Mouse (Mus musculus): ENCODE data around the gene Tspan10. TPM values are rescaled to one million over a fixed set of nuclear protein-coding genes. Genes with fewer than 3 reads are reported as not detected.

Tspan10 gene
- polyA plus RNA-seq, 2 experiments = not detected

DNA sequence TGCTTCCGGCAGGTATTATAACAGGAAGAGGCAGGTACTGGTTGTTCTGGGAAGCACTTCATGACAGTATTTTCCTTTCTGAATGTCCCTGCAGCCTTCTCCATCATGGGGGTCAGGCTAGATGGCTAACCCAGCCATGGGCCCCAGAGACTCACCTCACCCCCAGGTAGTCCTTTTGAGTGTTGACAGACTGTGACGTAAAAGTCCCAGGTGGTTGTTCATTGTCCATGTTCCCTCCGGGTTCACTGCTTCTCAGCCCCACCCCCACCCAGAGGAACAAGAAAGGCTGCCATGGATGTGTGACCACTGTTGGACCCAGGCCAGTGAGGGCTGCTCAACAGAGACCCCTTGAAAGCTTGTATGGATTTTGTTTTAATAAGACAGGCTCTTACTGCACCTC, 50.9 kb downstream of the Tspan10 start:
- peak overlapping the region; percentile 33 to 80; a peak in 2 of 4 replicates for H3K4me3 ChIP-seq (ENCODE audit: insufficient read depth in 1 of 2, low read depth in 2 of 2, low read length in 2 of 2)
- peaks cover 17 to 26% of the 10 kb centered on the region in 2 experiments for H3K4me1 ChIP-seq (replicated peaks; ENCODE audit: control insufficient read depth in 2 of 2, insufficient read depth in 2 of 2, low read length in 1 of 2)
- H3K27ac ChIP-seq = no peak overlapping the region
- peak overlapping the region; percentile 13; the same call in 1 of the 2 replicates for H3K9ac ChIP-seq (replicated peaks)
- H3K4me2 ChIP-seq (ENCODE audit: low read depth) = peak overlapping the region; percentile 90
- 79% methylated on average over 3 of the region's 3 CpGs for WGBS (ENCODE audit: insufficient replicate concordance)
- H3K27me3 ChIP-seq (ENCODE audit: control insufficient read depth, insufficient read depth, low read length) = no peaks in the 10 kb centered on the region
- ATAC-seq (ENCODE audit: insufficient read depth) (no peak), DNase-seq (ENCODE audit: low read depth in 3 of 3, low spot score in 3 of 3) (no peak)
- TF ChIP-seq CTCF (IDR thresholded peaks at IDR 0.05; ENCODE audit: low read depth) (no peak), EP300 (IDR thresholded peaks at IDR 0.05; ENCODE audit: low read depth) (no peak)
- H3K9me3 ChIP-seq (ENCODE audit: control insufficient read depth, low read length) = no peaks in the 10 kb centered on the region
- peaks cover 21% of the 10 kb centered on the region for H3K36me3 ChIP-seq (replicated peaks; ENCODE audit: control insufficient read depth, insufficient read depth, low read depth)

DNA sequence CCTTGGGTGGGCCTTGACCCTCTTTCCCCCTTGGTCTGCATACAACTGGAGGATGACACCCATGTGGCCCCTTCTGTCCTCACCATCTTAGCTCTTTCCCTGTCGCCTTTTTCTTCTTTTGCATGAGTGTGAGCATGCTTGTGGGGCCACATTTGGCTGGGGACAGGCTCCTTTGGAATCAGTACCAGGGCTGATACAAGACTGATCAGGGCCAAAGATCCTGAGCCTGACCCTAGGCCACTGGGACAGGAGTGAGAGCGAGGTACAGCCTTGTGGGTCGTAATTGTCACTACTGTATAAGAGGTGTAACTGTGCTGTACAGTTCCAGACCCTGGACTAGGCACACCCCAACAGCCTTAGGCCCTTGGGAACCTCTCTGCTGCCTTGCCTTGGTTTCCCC, 51.5 kb downstream of the Tspan10 start:
- Histone ChIP-seq H3K27ac (no peak overlapping the region), H3K9ac (replicated peaks) (no peak overlapping the region), H3K9me3 (ENCODE audit: control insufficient read depth, low read length) (no peaks in the 10 kb centered on the region), H3K4me1 (replicated peaks; ENCODE audit: control insufficient read depth in 2 of 2, insufficient read depth in 2 of 2, low read length in 1 of 2) (peaks cover 17 to 26% of the 10 kb centered on the region in 2 experiments), H3K4me2 (ENCODE audit: low read depth) (no peak overlapping the region), H3K27me3 (ENCODE audit: control insufficient read depth, insufficient read depth, low read length) (no peaks in the 10 kb centered on the region), H3K36me3 (replicated peaks; ENCODE audit: control insufficient read depth, insufficient read depth, low read depth) (peaks cover 15% of the 10 kb centered on the region), H3K4me3 (ENCODE audit: insufficient read depth in 1 of 2, low read depth in 2 of 2, low read length in 2 of 2) (no peak overlapping the region)
- WGBS (ENCODE audit: insufficient replicate concordance) = 71% methylated on average over 3 of the region's 3 CpGs
- no peak for ATAC-seq (ENCODE audit: insufficient read depth)
- DNase-seq (ENCODE audit: low read depth in 3 of 3, low spot score in 3 of 3) = no peak
- no peak for TF ChIP-seq EP300 (IDR thresholded peaks at IDR 0.05; ENCODE audit: low read depth)
- no peak for TF ChIP-seq CTCF (IDR thresholded peaks at IDR 0.05; ENCODE audit: low read depth)

Other genes starting within 250 kb of the Tspan10 start
- gene Bahcc1, start 209.7 kb upstream of the Tspan10 start, polyA plus RNA-seq (2012; rRNA removed) = 1.5 and 1.6 TPM in 2 replicates
- 0.75 and 1.2 TPM in 2 replicates for gene Bahcc1, start 209.7 kb upstream of the Tspan10 start, polyA plus RNA-seq (2014; fragmentation: Nextera tagmentation; extraction: Ambion mirVana)
- gene Actg1, start 94.1 kb upstream of the Tspan10 start, polyA plus RNA-seq (2012; rRNA removed) = 256 and 265 TPM in 2 replicates
- 451 and 544 TPM in 2 replicates for gene Actg1, start 94.1 kb upstream of the Tspan10 start, polyA plus RNA-seq (2014; fragmentation: Nextera tagmentation; extraction: Ambion mirVana)
- not detected in 2 replicates for gene Fscn2, start 81.1 kb upstream of the Tspan10 start, polyA plus RNA-seq (2012; rRNA removed)
- gene Fscn2, start 81.1 kb upstream of the Tspan10 start, polyA plus RNA-seq (2014; fragmentation: Nextera tagmentation; extraction: Ambion mirVana) = not detected in 2 replicates
- gene Faap100, start 63.9 kb upstream of the Tspan10 start, polyA plus RNA-seq (2012; rRNA removed) = 5.3 and 6.3 TPM in 2 replicates
- 4.5 and 5.4 TPM in 2 replicates for gene Faap100, start 63.9 kb upstream of the Tspan10 start, polyA plus RNA-seq (2014; fragmentation: Nextera tagmentation; extraction: Ambion mirVana)
- gene Nploc4, start 4.9 kb upstream of the Tspan10 start, polyA plus RNA-seq (2012; rRNA removed) = 17.9 and 21.1 TPM in 2 replicates
- 21.2 and 22.2 TPM in 2 replicates for gene Nploc4, start 4.9 kb upstream of the Tspan10 start, polyA plus RNA-seq (2014; fragmentation: Nextera tagmentation; extraction: Ambion mirVana)
- 0.19 and 0.25 TPM in 2 replicates for gene Pde6g, start 10.9 kb downstream of the Tspan10 start, polyA plus RNA-seq (2012; rRNA removed)
- 0.15 and 0.23 TPM in 2 replicates for gene Pde6g, start 10.9 kb downstream of the Tspan10 start, polyA plus RNA-seq (2014; fragmentation: Nextera tagmentation; extraction: Ambion mirVana)
- gene Oxld1, start 15.4 kb downstream of the Tspan10 start, polyA plus RNA-seq (2012; rRNA removed) = 5.3 and 5.8 TPM in 2 replicates
- 8.0 and 8.4 TPM in 2 replicates for gene Oxld1, start 15.4 kb downstream of the Tspan10 start, polyA plus RNA-seq (2014; fragmentation: Nextera tagmentation; extraction: Ambion mirVana)
- gene Ccdc137, start 15.5 kb downstream of the Tspan10 start, polyA plus RNA-seq (2012; rRNA removed) = 13.7 and 15.9 TPM in 2 replicates
- 11.0 and 11.1 TPM in 2 replicates for gene Ccdc137, start 15.5 kb downstream of the Tspan10 start, polyA plus RNA-seq (2014; fragmentation: Nextera tagmentation; extraction: Ambion mirVana)
- gene Arl16, start 25.0 kb downstream of the Tspan10 start, polyA plus RNA-seq (2012; rRNA removed) = 9.9 and 11.2 TPM in 2 replicates
- 11.3 and 13.0 TPM in 2 replicates for gene Arl16, start 25.0 kb downstream of the Tspan10 start, polyA plus RNA-seq (2014; fragmentation: Nextera tagmentation; extraction: Ambion mirVana)
- 64.2 and 78.4 TPM in 2 replicates for gene Mrpl12, start 42.0 kb downstream of the Tspan10 start, polyA plus RNA-seq (2012; rRNA removed)
- 127 and 130 TPM in 2 replicates for gene Mrpl12, start 42.0 kb downstream of the Tspan10 start, polyA plus RNA-seq (2014; fragmentation: Nextera tagmentation; extraction: Ambion mirVana)
- 31.5 and 37.4 TPM in 2 replicates for gene Slc25a10, start 49.2 kb downstream of the Tspan10 start, polyA plus RNA-seq (2012; rRNA removed)
- gene Slc25a10, start 49.2 kb downstream of the Tspan10 start, polyA plus RNA-seq (2014; fragmentation: Nextera tagmentation; extraction: Ambion mirVana) = 35.1 and 38.2 TPM in 2 replicates
- 19.8 and 22.8 TPM in 2 replicates for gene Gcgr, start 88.1 kb downstream of the Tspan10 start, polyA plus RNA-seq (2012; rRNA removed)
- gene Gcgr, start 88.1 kb downstream of the Tspan10 start, polyA plus RNA-seq (2014; fragmentation: Nextera tagmentation; extraction: Ambion mirVana) = 11.6 and 13.4 TPM in 2 replicates
- gene Mcrip1, start 107.1 kb downstream of the Tspan10 start, polyA plus RNA-seq (2012; rRNA removed) = 30.0 and 36.2 TPM in 2 replicates
- gene Mcrip1, start 107.1 kb downstream of the Tspan10 start, polyA plus RNA-seq (2014; fragmentation: Nextera tagmentation; extraction: Ambion mirVana) = 41.3 and 43.6 TPM in 2 replicates
- gene Ppp1r27, start 108.5 kb downstream of the Tspan10 start, polyA plus RNA-seq (2012; rRNA removed) = not detected in 2 replicates
- gene Ppp1r27, start 108.5 kb downstream of the Tspan10 start, polyA plus RNA-seq (2014; fragmentation: Nextera tagmentation; extraction: Ambion mirVana) = not detected in 2 replicates
- gene P4hb, start 130.6 kb downstream of the Tspan10 start, polyA plus RNA-seq (2012; rRNA removed) = 144 and 214 TPM in 2 replicates
- 497 and 525 TPM in 2 replicates for gene P4hb, start 130.6 kb downstream of the Tspan10 start, polyA plus RNA-seq (2014; fragmentation: Nextera tagmentation; extraction: Ambion mirVana)
- 172 and 176 TPM in 2 replicates for gene Arhgdia, start 139.0 kb downstream of the Tspan10 start, polyA plus RNA-seq (2012; rRNA removed)
- gene Arhgdia, start 139.0 kb downstream of the Tspan10 start, polyA plus RNA-seq (2014; fragmentation: Nextera tagmentation; extraction: Ambion mirVana) = 191 and 204 TPM in 2 replicates
- gene Alyref, start 155.7 kb downstream of the Tspan10 start, polyA plus RNA-seq (2012; rRNA removed) = 46.3 and 110 TPM in 2 replicates
- 347 and 349 TPM in 2 replicates for gene Alyref, start 155.7 kb downstream of the Tspan10 start, polyA plus RNA-seq (2014; fragmentation: Nextera tagmentation; extraction: Ambion mirVana)
- 44.7 and 60.4 TPM in 2 replicates for gene Anapc11, start 155.8 kb downstream of the Tspan10 start, polyA plus RNA-seq (2012; rRNA removed)
- 93.5 and 98.7 TPM in 2 replicates for gene Anapc11, start 155.8 kb downstream of the Tspan10 start, polyA plus RNA-seq (2014; fragmentation: Nextera tagmentation; extraction: Ambion mirVana)
- 5.5 and 12.3 TPM in 2 replicates for gene Npb, start 165.8 kb downstream of the Tspan10 start, polyA plus RNA-seq (2012; rRNA removed)
- gene Npb, start 165.8 kb downstream of the Tspan10 start, polyA plus RNA-seq (2014; fragmentation: Nextera tagmentation; extraction: Ambion mirVana) = 11.9 and 14.2 TPM in 2 replicates
- gene Pcyt2, start 175.3 kb downstream of the Tspan10 start, polyA plus RNA-seq (2012; rRNA removed) = 127 and 135 TPM in 2 replicates
- gene Pcyt2, start 175.3 kb downstream of the Tspan10 start, polyA plus RNA-seq (2014; fragmentation: Nextera tagmentation; extraction: Ambion mirVana) = 86.2 and 99.6 TPM in 2 replicates
- 27.6 and 30.8 TPM in 2 replicates for gene Sirt7, start 182.6 kb downstream of the Tspan10 start, polyA plus RNA-seq (2012; rRNA removed)
- gene Sirt7, start 182.6 kb downstream of the Tspan10 start, polyA plus RNA-seq (2014; fragmentation: Nextera tagmentation; extraction: Ambion mirVana) = 22.0 and 26.3 TPM in 2 replicates
- 29.5 and 30.9 TPM in 2 replicates for gene Mafg, start 191.0 kb downstream of the Tspan10 start, polyA plus RNA-seq (2012; rRNA removed)
- gene Mafg, start 191.0 kb downstream of the Tspan10 start, polyA plus RNA-seq (2014; fragmentation: Nextera tagmentation; extraction: Ambion mirVana) = 20.9 and 25.9 TPM in 2 replicates
- gene Pycr1, start 201.1 kb downstream of the Tspan10 start, polyA plus RNA-seq (2012; rRNA removed) = 4.0 and 4.3 TPM in 2 replicates
- 4.8 and 5.1 TPM in 2 replicates for gene Pycr1, start 201.1 kb downstream of the Tspan10 start, polyA plus RNA-seq (2014; fragmentation: Nextera tagmentation; extraction: Ambion mirVana)
- gene Myadml2, start 205.5 kb downstream of the Tspan10 start, polyA plus RNA-seq (2012; rRNA removed) = 0.07 and 0.13 TPM in 2 replicates
- 0.67 and 1.0 TPM in 2 replicates for gene Myadml2, start 205.5 kb downstream of the Tspan10 start, polyA plus RNA-seq (2014; fragmentation: Nextera tagmentation; extraction: Ambion mirVana)
- gene Notum, start 218.5 kb downstream of the Tspan10 start, polyA plus RNA-seq (2012; rRNA removed) = 0.18 and 0.30 TPM in 2 replicates
- 0.18 TPM in 1 of 2 replicates, not detected in the other for gene Notum, start 218.5 kb downstream of the Tspan10 start, polyA plus RNA-seq (2014; fragmentation: Nextera tagmentation; extraction: Ambion mirVana)
- 16.9 and 20.4 TPM in 2 replicates for gene Aspscr1, start 230.3 kb downstream of the Tspan10 start, polyA plus RNA-seq (2012; rRNA removed)
- 34.6 and 37.5 TPM in 2 replicates for gene Aspscr1, start 230.3 kb downstream of the Tspan10 start, polyA plus RNA-seq (2014; fragmentation: Nextera tagmentation; extraction: Ambion mirVana)